Mouse (Mus musculus) small intestine, adult 2 months (tissue): Measurements from ENCODE around the gene Txndc5.

ENCODE experiments used
- CTCF ChIP-seq: fragments of 200-500 bp; IDR thresholded peaks from 2 replicates; pipeline ENCODE4 v1.5.1; 2012; ENCODE audit warnings: low read depth, mild to moderate bottlenecking, control low read depth, inconsistent platforms, low read length, moderate library complexity, mixed read lengths; ENCODE audit not compliant: insufficient replicate concordance, insufficient read length; ENCODE audit errors: extremely low read depth
- POLR2A ChIP-seq: fragments of 200-500 bp; IDR thresholded peaks from 2 replicates; pipeline ENCODE4 v1.6.1; 2012; ENCODE audit warnings: low read depth, mild to moderate bottlenecking, control low read depth, inconsistent platforms, low read length, moderate library complexity

DNA sequence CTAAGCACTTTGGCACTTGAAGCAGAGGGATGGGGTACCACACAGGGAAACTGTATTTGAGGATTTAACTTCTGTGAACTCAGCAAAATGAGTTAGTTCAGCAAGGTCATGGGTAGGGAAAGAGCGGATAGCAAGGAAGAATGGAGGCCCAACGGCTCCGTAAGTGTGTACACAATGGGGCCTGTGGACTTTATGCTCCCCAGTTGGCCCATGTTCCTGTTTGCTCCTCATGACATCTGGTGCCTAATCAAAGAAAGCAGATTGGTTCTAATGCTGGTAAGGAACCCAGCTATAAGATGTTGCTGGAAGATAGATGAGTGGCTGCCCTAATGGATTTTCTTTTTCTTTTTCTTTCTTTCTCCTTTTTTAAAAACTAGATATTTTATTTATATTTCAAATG, 3.4 kb downstream of the Txndc5 start:
- no peak for TF ChIP-seq CTCF
- TF ChIP-seq POLR2A = no peak
